Mouse (Mus musculus): ENCODE results near the gene Dner.

- TF ChIP-seq TAL1 (IDR thresholded peaks at IDR 0.05; ENCODE audit: low read length): no peak
- TF ChIP-seq GATA1 (IDR thresholded peaks at IDR 0.05; ENCODE audit: low read length): no peak
Observed at GRCm38 (mm10) chr1:84508510-84508909, 187.5 kb downstream of the Dner start.

Data from erythroblast, embryonic 14.5 days (primary cell).